Mouse (Mus musculus): ENCODE measurements around the gene Zcchc13. TPM values are rescaled to one million over a fixed set of nuclear protein-coding genes. Genes with fewer than 3 reads are reported as not detected.
"Not testable (repeated sequence)": the region's sequence is repeated elsewhere in the genome, so short reads cannot be mapped to it uniquely, and the experiment has no call there.

Gene Zcchc13
- polyA plus RNA-seq, 1 experiment from 2014 or later = not detected

DNA sequence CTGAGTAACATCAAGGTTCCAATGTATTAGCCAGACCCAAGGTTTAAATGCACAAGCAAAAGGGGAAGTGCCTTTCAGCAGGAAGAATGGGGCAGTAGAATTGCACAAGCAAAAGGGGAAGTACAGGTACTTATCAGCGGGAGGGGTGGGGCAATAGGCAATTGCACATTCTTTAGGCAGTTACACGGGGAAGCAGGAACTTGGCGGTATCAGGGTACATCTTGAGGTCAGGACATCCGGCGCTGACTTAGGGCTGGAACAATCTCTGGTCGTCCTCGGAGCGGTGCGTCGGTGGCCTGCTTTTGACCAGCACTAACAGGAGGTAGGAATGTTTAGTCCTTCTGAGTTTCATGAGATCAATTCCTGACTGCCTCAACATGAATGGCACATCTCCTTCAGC, 34.1 kb downstream of the Zcchc13 start:
- not testable (repeated sequence) for H3K27ac ChIP-seq (ENCODE audit: low read depth); H3K36me3 ChIP-seq (ENCODE audit: control insufficient read depth, insufficient read depth, low read length); H3K9me3 ChIP-seq (ENCODE audit: control insufficient read depth, low read length); H3K4me1 ChIP-seq (replicated peaks; ENCODE audit: control insufficient read depth, insufficient read depth, low read length); ATAC-seq (replicated peaks; ENCODE audit: low FRiP score, low TSS enrichment, low read depth); DNase-seq (ENCODE audit: low spot score); H3K27me3 ChIP-seq (replicated peaks; ENCODE audit: control insufficient read depth, insufficient read depth, low read length); H3K4me2 ChIP-seq (ENCODE audit: low read length); H3K4me3 ChIP-seq (ENCODE audit: low read depth, low read length); H3K9ac ChIP-seq (ENCODE audit: low read length)
- WGBS = 84% methylated on average over 10 of the region's 10 CpGs

DNA sequence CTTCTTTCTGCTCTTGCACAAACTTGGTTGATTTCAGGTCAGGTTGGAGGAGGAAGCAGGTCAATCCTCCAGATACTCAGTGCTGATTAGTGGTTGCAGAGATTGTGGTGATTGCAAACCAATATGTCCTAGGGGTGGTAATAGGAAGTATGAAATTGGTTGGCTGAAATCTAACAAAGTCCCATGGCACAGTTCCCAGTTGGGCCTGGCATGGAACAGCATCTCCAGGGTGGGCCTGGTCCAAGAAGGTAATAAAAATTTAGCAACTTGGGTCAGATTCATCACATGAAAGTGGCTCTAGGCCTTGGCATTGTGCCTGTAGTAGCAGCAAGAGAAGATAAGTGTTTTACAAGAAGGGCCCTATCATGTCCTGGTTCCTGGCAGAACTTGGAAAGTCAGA, 39.9 kb downstream of the Zcchc13 start:
- Histone ChIP-seq H3K27me3 (replicated peaks; ENCODE audit: control insufficient read depth, insufficient read depth, low read length) (no peaks in the 10 kb centered on the region), H3K4me1 (replicated peaks; ENCODE audit: control insufficient read depth, insufficient read depth, low read length) (no peaks in the 10 kb centered on the region), H3K4me2 (ENCODE audit: low read length) (no peak overlapping the region), H3K36me3 (ENCODE audit: control insufficient read depth, insufficient read depth, low read length) (no peaks in the 10 kb centered on the region), H3K9me3 (ENCODE audit: control insufficient read depth, low read length) (no peaks in the 10 kb centered on the region), H3K4me3 (ENCODE audit: low read depth, low read length) (no peak overlapping the region), H3K27ac (ENCODE audit: low read depth) (no peak overlapping the region), H3K9ac (ENCODE audit: low read length) (no peak overlapping the region)
- DNase-seq (ENCODE audit: low spot score) (no peak), ATAC-seq (replicated peaks; ENCODE audit: low FRiP score, low TSS enrichment, low read depth) (no peak)

DNA sequence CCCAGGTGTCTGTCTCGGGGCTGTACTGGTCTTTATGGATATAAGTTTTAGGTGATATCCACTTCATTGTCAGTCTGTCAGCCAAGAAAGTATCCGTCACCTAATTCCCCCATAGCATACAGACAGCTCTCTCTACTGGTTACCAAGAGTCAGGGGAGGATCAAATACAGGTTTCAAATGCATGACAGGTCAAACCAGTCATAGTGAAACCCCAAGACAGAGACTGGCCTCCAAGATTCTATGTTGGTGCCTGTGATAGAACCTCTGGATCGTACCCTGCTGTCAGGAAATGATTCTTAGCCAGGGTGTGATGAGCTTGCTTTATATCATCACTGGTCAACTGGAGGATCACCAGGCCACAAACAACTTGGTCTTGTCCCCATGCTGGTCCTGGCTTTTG, 43.4 kb downstream of the Zcchc13 start:
- 84% methylated on average over 3 of the region's 3 CpGs for WGBS
- no peaks in the 10 kb centered on the region for H3K4me1 ChIP-seq (replicated peaks; ENCODE audit: control insufficient read depth, insufficient read depth, low read length)
- no peaks in the 10 kb centered on the region for H3K27me3 ChIP-seq (replicated peaks; ENCODE audit: control insufficient read depth, insufficient read depth, low read length)
- no peaks in the 10 kb centered on the region for H3K9me3 ChIP-seq (ENCODE audit: control insufficient read depth, low read length)
- no peak overlapping the region for H3K27ac ChIP-seq (ENCODE audit: low read depth)
- ATAC-seq (replicated peaks; ENCODE audit: low FRiP score, low TSS enrichment, low read depth) (no peak), DNase-seq (ENCODE audit: low spot score) (no peak)
- H3K4me2 ChIP-seq (ENCODE audit: low read length) = no peak overlapping the region
- no peak overlapping the region for H3K4me3 ChIP-seq (ENCODE audit: low read depth, low read length)
- H3K36me3 ChIP-seq (ENCODE audit: control insufficient read depth, insufficient read depth, low read length) = no peaks in the 10 kb centered on the region
- H3K9ac ChIP-seq (ENCODE audit: low read length) = no peak overlapping the region

DNA sequence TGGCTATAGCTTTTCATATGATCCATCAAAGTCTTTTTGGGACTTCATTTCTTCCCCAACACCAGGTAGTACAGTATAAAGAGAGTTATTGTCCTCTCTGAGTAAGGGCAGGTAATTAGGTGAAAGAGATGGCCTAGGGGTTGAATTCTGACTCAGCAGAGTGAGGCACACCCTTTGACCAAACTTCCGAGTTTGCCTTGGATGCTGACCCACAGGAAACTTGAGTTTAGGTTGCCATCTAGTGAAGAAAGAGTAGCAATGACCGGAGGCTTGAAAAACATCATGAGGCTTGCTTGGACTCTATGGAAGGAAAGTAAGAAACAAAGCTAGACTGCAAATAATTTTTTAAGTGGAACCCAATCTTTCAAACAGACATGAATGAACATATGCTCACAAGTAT, 44.3 kb downstream of the Zcchc13 start:
- H3K4me3 ChIP-seq (ENCODE audit: low read depth, low read length) = no peak overlapping the region
- ATAC-seq (replicated peaks; ENCODE audit: low FRiP score, low TSS enrichment, low read depth) (no peak), DNase-seq (ENCODE audit: low spot score) (no peak)
- H3K4me1 ChIP-seq (replicated peaks; ENCODE audit: control insufficient read depth, insufficient read depth, low read length) = no peaks in the 10 kb centered on the region
- 27% methylated on average over 2 of the region's 2 CpGs for WGBS
- H3K4me2 ChIP-seq (ENCODE audit: low read length) = no peak overlapping the region
- H3K9ac ChIP-seq (ENCODE audit: low read length) = no peak overlapping the region
- H3K9me3 ChIP-seq (ENCODE audit: control insufficient read depth, low read length) = no peaks in the 10 kb centered on the region
- H3K36me3 ChIP-seq (ENCODE audit: control insufficient read depth, insufficient read depth, low read length) = no peaks in the 10 kb centered on the region
- no peak overlapping the region for H3K27ac ChIP-seq (ENCODE audit: low read depth)
- H3K27me3 ChIP-seq (replicated peaks; ENCODE audit: control insufficient read depth, insufficient read depth, low read length) = 0 out of 2 replicates have a peak, but pooled peaks cover 2% of the 10 kb centered on the region

Other genes starting within 250 kb of the Zcchc13 start
- gene Tsx, start 216.1 kb upstream of the Zcchc13 start, polyA plus RNA-seq (2014; fragmentation: Nextera tagmentation; extraction: Ambion mirVana) = 0.38 and 0.77 TPM in 2 replicates
- not detected in 2 replicates for gene Gm26992, start 208.6 kb upstream of the Zcchc13 start, polyA plus RNA-seq (2014; fragmentation: Nextera tagmentation; extraction: Ambion mirVana)
- 9.6 and 11.1 TPM in 2 replicates for gene Slc16a2, start 191.4 kb downstream of the Zcchc13 start, polyA plus RNA-seq (2014; fragmentation: Nextera tagmentation; extraction: Ambion mirVana)

Measured in intestine, embryonic 14.5 days (tissue).